Mouse (Mus musculus) liver, embryonic 14.5 days (tissue): ENCODE data around the gene Fbxo34.

ENCODE experiments used
- CTCF ChIP-seq: IDR thresholded peaks from 2 replicates; pipeline ENCODE4 v1.5.1; 2016; ENCODE audit warnings: antibody characterized with exemption, low read depth, control low read depth
- EP300 ChIP-seq: IDR thresholded peaks from 2 replicates; pipeline ENCODE4 v1.6.1; 2016; ENCODE audit warnings: antibody characterized with exemption, low read depth

DNA sequence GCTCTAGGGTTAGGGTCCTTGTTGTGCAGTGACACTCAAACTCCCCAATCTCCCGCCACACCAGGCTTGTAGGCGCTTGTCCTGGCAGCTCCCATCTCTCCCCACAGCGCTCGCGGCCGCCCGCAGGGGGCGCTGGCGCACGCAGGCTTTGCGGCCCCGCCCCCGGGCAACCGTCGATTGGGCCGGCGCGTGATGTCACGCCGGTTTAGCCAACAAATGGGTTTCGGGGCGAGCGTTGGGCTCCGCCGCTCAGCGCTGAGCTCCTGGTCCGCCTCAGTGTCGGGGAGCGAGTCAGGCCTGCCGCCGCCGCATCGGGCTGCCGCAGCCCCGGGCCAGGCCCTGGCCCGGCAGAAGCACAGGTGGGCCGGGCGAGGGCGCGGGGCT lies 22.1 kb downstream of the Fbxo34 start:
- peak; percentile 93 for TF ChIP-seq CTCF
- TF ChIP-seq EP300, result peak; percentile 67; the same call in 1 of the 2 replicates
